Mouse (Mus musculus): Measurements from ENCODE around the gene Sord. TPM values are rescaled to one million over a fixed set of nuclear protein-coding genes. Genes with fewer than 3 reads are reported as not detected.
"Not testable (repeated sequence)": the region's sequence is repeated elsewhere in the genome, so short reads cannot be mapped to it uniquely, and the experiment has no call there.

Sord gene
- total and polyA plus RNA-seq, 2 experiments from 2014 or later, result 87.7 to 99.5 TPM

- Histone ChIP-seq H3K9ac (replicated peaks; ENCODE audit: low read depth, low read length) (no peak overlapping the region), H3K4me2 (ENCODE audit: low read depth, low read length) (no peak overlapping the region), H3K4me1 (ENCODE audit: control insufficient read depth, insufficient read depth) (no peaks in the 10 kb centered on the region), H3K27me3 (ENCODE audit: control insufficient read depth, insufficient read depth, low read length) (no peaks in the 10 kb centered on the region), H3K27ac (ENCODE audit: low read depth) (no peak overlapping the region), H3K36me3 (replicated peaks; ENCODE audit: control insufficient read depth, insufficient read depth, low read length) (no peaks in the 10 kb centered on the region), H3K9me3 (replicated peaks; ENCODE audit: control insufficient read depth, low read length) (no peaks in the 10 kb centered on the region), H3K4me3 (ENCODE audit: low read depth, low read length) (no peak overlapping the region)
- ATAC-seq (ENCODE audit: insufficient read depth, low read depth) (peak; percentile 53; the same call in 1 of the 2 replicates), DNase-seq (ENCODE audit: low spot score) (peak; percentile 71)
- 38% methylated on average over 1 of the region's 1 CpGs for WGBS
- TF ChIP-seq EP300 (IDR thresholded peaks at IDR 0.05; ENCODE audit: low read depth) (no peak), CTCF (IDR thresholded peaks at IDR 0.05; ENCODE audit: low read depth) (peak; percentile 64)
These were observed 40.0 kb upstream of the Sord start for GRCm38 (mm10) chr2:122194509-122194929.

GRCm38 (mm10) chr2:122201501-122201900 is 33.0 kb upstream of the Sord start:
- Histone ChIP-seq H3K36me3 (replicated peaks; ENCODE audit: control insufficient read depth, insufficient read depth, low read length) (no peaks in the 10 kb centered on the region), H3K4me2 (ENCODE audit: low read depth, low read length) (no peak overlapping the region), H3K9me3 (replicated peaks; ENCODE audit: control insufficient read depth, low read length) (no peaks in the 10 kb centered on the region), H3K4me3 (ENCODE audit: low read depth, low read length) (no peak overlapping the region), H3K27me3 (ENCODE audit: control insufficient read depth, insufficient read depth, low read length) (no peaks in the 10 kb centered on the region), H3K9ac (replicated peaks; ENCODE audit: low read depth, low read length) (no peak overlapping the region), H3K27ac (ENCODE audit: low read depth) (no peak overlapping the region), H3K4me1 (ENCODE audit: control insufficient read depth, insufficient read depth) (no peaks in the 10 kb centered on the region)
- ATAC-seq (ENCODE audit: insufficient read depth, low read depth), result no peak
- no peak for DNase-seq (ENCODE audit: low spot score)
- WGBS, result 68% methylated on average over 1 of the region's 1 CpGs
- no peak for TF ChIP-seq EP300 (IDR thresholded peaks at IDR 0.05; ENCODE audit: low read depth)
- TF ChIP-seq CTCF (IDR thresholded peaks at IDR 0.05; ENCODE audit: low read depth), result no peak

- Histone ChIP-seq H3K27me3 (ENCODE audit: control insufficient read depth, insufficient read depth, low read length) (no peaks in the 10 kb centered on the region), H3K4me3 (ENCODE audit: low read depth, low read length) (no peak overlapping the region), H3K9me3 (replicated peaks; ENCODE audit: control insufficient read depth, low read length) (no peaks in the 10 kb centered on the region), H3K9ac (replicated peaks; ENCODE audit: low read depth, low read length) (no peak overlapping the region), H3K4me2 (ENCODE audit: low read depth, low read length) (no peak overlapping the region), H3K36me3 (replicated peaks; ENCODE audit: control insufficient read depth, insufficient read depth, low read length) (no peaks in the 10 kb centered on the region), H3K27ac (ENCODE audit: low read depth) (no peak overlapping the region), H3K4me1 (ENCODE audit: control insufficient read depth, insufficient read depth) (no peaks in the 10 kb centered on the region)
- DNase-seq (ENCODE audit: low spot score) (no peak), ATAC-seq (ENCODE audit: insufficient read depth, low read depth) (no peak)
- WGBS, result 54% methylated on average over 2 of the region's 2 CpGs
- TF ChIP-seq CTCF (IDR thresholded peaks at IDR 0.05; ENCODE audit: low read depth) (no peak), EP300 (IDR thresholded peaks at IDR 0.05; ENCODE audit: low read depth) (no peak)
These were observed 28.0 kb upstream of the Sord start for GRCm38 (mm10) chr2:122206440-122207107.

- no peak for TF ChIP-seq CTCF (IDR thresholded peaks at IDR 0.05; ENCODE audit: low read depth)
- TF ChIP-seq EP300 (IDR thresholded peaks at IDR 0.05; ENCODE audit: low read depth), result no peak
- ATAC-seq (ENCODE audit: insufficient read depth, low read depth) (no peak), DNase-seq (ENCODE audit: low spot score) (no peak)
- no peak overlapping the region for H3K4me2 ChIP-seq (ENCODE audit: low read depth, low read length)
- H3K9me3 ChIP-seq (replicated peaks; ENCODE audit: control insufficient read depth, low read length), result no peaks in the 10 kb centered on the region
- H3K27ac ChIP-seq (ENCODE audit: low read depth), result no peak overlapping the region
- 82% methylated on average over 3 of the region's 3 CpGs for WGBS
- H3K4me1 ChIP-seq (ENCODE audit: control insufficient read depth, insufficient read depth), result no peaks in the 10 kb centered on the region
- H3K36me3 ChIP-seq (replicated peaks; ENCODE audit: control insufficient read depth, insufficient read depth, low read length), result no peaks in the 10 kb centered on the region
- H3K9ac ChIP-seq (replicated peaks; ENCODE audit: low read depth, low read length), result no peak overlapping the region
- no peak overlapping the region for H3K4me3 ChIP-seq (ENCODE audit: low read depth, low read length)
- no peaks in the 10 kb centered on the region for H3K27me3 ChIP-seq (ENCODE audit: control insufficient read depth, insufficient read depth, low read length)
These were observed 23.9 kb upstream of the Sord start for GRCm38 (mm10) chr2:122210534-122211228.

- H3K36me3 ChIP-seq (replicated peaks; ENCODE audit: control insufficient read depth, insufficient read depth, low read length); DNase-seq (ENCODE audit: low spot score); ATAC-seq (ENCODE audit: insufficient read depth, low read depth); H3K4me3 ChIP-seq (ENCODE audit: low read depth, low read length); H3K9ac ChIP-seq (replicated peaks; ENCODE audit: low read depth, low read length); H3K27me3 ChIP-seq (ENCODE audit: control insufficient read depth, insufficient read depth, low read length); H3K4me1 ChIP-seq (ENCODE audit: control insufficient read depth, insufficient read depth); H3K4me2 ChIP-seq (ENCODE audit: low read depth, low read length); H3K27ac ChIP-seq (ENCODE audit: low read depth); H3K9me3 ChIP-seq (replicated peaks; ENCODE audit: control insufficient read depth, low read length): not testable (repeated sequence)
- WGBS, result 69% methylated on average over 4 of the region's 4 CpGs
These were observed 17.5 kb upstream of the Sord start for GRCm38 (mm10) chr2:122217075-122217474.
